Mouse (Mus musculus) ZHBTc4 (cell line): ENCODE results near the gene 9930111J21Rik2.
"Not testable (repeated sequence)": the region's sequence is repeated elsewhere in the genome, so short reads cannot be mapped to it uniquely, and the experiment has no call there.

Experiments used
- DNase-seq: peaks from one replicate; pipeline ENCODE4 v3.0.0-alpha.2; 2011; ENCODE audit warnings: low read depth, low spot score

The 9930111J21Rik2 gene

GRCm38 (mm10) chr11:49051093-49051891 lies at the start of gene 9930111J21Rik2:
TSS of gene 9930111J21Rik2 (minus strand) at chr11:49051242.
- DNase-seq, result not testable (repeated sequence)

GRCm38 (mm10) chr11:49100409-49100808 lies 49.4 kb upstream of the 9930111J21Rik2 start:
- DNase-seq, result peak; percentile 24

DNA sequence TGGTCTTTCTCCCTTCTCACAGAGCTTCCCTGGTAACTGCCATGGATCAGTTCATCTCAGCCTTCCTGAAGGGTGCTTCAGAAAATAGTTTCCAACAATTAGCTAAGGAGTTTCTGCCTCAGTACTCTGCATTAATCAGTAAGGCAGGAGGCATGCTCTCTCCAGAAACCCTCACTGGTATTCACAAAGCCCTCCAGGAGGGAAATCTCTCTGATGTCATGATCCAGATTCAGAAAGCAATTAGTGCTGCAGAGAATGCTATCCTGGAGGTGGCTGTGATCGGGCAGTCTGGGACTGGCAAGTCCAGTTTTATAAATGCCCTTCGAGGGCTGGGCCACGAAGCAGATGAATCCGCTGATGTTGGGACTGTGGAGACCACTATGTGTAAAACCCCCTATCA lies 44.3 kb upstream of the 9930111J21Rik2 start:
- no peak for DNase-seq

DNA sequence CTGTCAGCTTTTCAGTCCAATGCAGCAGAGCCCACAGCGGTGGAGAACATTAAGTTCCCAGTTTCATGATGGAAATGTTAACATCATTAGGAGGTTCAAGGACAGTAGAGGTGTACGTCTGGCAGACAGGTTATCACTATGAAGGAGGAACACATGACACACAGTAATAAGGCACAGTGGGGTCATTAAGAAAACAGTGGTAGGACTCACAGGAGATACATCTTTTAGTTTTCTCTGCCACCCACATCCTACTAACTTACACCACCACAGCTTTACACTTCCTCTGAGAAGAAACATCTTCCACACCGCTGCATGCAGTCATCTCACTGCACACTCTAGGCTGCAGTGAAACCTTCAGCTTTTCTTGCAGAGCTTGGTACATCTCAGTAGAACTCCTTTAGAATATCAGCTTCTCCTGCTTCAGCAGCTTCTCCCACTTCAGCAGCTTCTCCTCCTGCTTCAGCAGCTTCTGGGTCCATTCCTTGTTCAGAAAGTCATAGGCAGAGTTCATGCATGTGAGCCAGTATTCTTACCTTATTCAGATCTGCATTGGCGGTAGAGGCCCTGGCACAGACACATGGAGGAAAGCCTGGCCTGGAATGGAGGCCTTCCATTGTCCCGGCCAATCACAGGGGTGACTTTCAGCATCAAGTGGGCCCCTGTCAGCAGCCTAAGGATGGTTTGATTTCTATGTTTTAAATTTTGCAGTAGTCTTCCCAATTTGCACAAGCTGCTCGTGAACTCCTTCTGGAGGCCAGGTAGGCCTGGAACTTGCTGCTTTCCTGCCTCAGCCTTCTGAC lies 43.0 kb upstream of the 9930111J21Rik2 start:
- no peak for DNase-seq

GRCm38 (mm10) chr11:49092786-49093185 lies 41.7 kb upstream of the 9930111J21Rik2 start:
- no peak for DNase-seq

DNA sequence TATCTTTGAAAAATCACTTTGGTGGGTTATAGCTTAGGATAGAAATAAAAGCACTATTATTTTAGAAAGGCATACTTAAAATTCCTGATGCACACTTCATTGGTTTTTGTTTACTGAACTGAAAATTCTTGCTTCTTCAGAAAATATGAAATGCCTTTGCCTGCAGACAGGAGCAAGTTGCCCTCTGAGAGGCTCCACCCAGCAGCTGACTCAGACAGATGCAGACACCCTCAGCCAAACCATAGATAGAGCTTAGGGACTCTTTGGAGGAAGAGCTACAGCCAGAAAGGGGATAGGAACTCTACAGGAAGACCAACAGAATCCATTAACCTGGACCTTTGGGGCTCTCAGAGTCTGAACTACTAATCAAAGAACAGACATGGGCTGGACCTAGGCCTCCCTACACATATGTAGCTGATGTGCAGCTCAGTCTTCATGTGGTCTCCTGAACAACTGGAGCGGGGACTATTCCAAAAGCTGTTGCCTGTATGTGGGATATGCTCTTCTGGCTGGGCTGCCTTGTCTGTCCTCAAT lies 41.1 kb upstream of the 9930111J21Rik2 start:
- DNase-seq, result no peak

GRCm38 (mm10) chr11:49091171-49091570 lies 40.1 kb upstream of the 9930111J21Rik2 start:
- DNase-seq, result no peak

DNA sequence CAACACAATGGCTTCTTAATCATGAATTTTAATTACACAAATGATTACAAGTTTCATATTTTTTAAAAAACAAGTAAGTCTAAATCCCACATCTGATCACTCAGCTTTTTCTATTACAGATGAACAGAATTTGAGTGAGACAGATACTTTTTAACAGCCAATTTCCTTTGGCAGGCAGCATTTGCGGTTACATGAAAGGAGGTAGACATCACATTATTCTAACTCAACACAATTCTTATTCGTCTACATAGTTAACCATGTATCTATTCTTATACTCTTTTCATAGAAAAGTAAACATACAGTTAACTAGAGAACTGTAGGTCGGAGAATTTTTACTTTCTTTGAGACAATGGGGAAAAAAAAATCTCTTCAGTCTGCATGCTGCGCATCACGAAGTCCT lies 39.5 kb upstream of the 9930111J21Rik2 start:
- DNase-seq, result no peak

- peak; percentile 15 for DNase-seq
Measured at GRCm38 (mm10) chr11:49089735-49090507, 38.9 kb upstream of the 9930111J21Rik2 start.

DNA sequence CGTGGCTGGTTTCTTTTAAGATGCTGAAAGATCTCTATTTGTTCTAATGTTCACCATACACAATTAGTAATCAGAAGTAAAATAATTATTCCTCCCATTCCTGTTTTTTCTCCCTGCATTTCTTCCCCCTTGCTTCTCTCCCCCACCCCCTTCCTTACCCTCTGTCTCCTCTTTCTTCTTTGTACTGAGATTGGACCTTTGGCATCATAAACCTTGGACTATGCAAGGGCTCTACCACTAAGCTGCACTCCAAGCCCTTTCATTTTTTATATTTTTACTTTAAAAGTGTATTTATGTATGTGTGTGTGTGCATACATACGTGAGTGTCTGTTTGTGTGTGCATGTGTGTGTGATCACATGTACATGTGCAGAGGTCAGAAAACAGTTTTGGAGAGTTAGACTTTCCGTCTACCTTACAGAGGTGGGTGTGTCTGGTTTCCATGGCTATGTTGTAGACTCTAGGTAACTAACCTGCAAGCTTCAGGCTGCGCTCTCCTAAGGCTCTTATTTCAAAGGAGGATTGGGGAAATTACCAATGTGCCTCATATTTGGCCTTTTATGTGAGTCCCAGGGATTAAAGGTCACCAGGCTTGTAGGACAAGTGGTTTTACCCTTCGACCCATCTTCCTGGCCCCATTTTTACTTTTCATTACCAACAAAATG lies 38.1 kb upstream of the 9930111J21Rik2 start:
- DNase-seq, result no peak

GRCm38 (mm10) chr11:49087830-49088616 lies 37.0 kb upstream of the 9930111J21Rik2 start:
- peak; percentile 40 for DNase-seq

DNA sequence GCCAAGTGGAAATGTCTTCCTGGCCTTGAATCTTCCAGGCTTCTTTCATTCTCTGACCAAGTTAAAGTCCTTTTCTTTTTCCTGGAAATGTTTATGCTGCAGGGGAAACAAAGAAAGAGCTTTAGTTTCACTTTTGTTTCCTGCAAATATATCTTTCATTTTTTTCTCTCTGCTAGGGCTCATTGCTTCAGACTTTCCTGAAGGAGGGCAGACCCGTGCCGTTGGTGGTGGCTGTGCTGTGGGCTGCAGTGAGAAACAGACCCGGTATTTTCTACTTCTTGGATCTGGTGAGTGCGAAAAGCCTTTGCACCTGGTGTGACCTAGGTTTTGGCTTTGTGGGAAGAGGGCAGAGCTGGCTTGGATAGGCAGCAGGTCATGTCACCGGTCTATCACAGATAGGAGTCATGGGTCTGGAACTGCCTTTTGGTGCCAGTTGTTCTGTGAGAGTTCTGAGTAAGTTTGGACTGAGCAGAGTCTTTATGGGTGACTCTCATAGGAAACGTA lies 35.9 kb upstream of the 9930111J21Rik2 start:
- DNase-seq, result no peak

- no peak for DNase-seq
Measured at GRCm38 (mm10) chr11:49084875-49085274, 33.8 kb upstream of the 9930111J21Rik2 start.

- no peak for DNase-seq
Measured at GRCm38 (mm10) chr11:49084385-49084784, 33.3 kb upstream of the 9930111J21Rik2 start.

- DNase-seq, result no peak
Measured at GRCm38 (mm10) chr11:49083808-49084207, 32.8 kb upstream of the 9930111J21Rik2 start.

DNA sequence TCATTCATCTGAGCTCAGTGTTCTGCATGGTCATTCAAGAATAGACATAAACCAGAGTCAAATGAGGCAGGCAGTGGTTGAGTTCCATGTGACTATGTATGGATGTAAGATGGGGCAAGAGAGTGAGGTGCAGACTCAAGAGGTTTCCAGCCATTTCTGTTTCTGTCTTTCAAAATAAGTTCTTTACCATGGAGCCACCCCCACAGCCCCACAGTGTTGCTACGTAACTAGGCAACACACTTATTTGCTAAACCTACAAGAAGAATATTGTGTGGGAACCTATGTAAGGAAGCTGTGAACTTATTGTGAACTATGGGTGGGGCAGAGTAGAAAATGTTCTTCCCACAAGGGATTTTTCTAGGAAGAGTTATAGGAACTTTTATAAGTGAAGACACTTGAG lies 32.1 kb upstream of the 9930111J21Rik2 start:
- DNase-seq, result no peak

DNA sequence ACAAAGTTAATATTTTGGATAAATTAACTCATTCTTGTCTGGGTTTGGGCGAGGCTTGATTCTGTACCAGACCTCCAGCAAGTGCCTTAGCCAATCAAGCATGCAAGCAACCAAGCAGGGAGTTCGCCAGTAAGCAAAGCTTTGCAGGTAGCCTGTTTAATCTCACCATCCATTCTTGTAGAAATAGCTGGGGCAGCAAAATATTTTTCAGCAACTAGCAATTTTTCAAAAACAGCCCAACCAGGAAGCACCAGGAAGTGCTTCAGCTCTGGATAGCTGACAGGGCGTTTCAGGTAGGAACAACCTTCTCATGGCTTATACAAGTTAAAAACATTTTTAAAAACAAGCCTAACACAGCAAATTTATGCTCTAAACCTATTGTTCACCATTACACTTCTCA lies 30.8 kb upstream of the 9930111J21Rik2 start:
- no peak for DNase-seq

DNA sequence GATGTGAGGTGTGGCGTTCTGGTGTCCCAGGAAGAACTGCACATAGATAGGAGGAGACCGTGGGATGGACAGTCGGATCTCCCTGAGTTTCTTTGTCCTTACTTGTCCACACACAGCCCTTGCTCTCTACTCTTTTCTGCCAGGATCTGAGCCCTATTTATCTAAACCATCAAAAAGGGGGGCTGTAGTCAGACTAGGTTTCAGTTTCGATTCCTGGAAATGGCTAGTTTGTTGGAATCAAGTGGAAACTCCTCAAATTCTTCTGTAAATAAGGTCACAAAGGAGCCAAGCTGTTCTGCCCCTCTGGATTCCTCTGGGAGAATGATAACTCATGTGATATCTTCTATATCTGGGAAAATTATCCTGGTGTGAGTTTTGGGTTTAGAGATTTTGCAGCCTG lies 30.3 kb upstream of the 9930111J21Rik2 start:
- no peak for DNase-seq

DNA sequence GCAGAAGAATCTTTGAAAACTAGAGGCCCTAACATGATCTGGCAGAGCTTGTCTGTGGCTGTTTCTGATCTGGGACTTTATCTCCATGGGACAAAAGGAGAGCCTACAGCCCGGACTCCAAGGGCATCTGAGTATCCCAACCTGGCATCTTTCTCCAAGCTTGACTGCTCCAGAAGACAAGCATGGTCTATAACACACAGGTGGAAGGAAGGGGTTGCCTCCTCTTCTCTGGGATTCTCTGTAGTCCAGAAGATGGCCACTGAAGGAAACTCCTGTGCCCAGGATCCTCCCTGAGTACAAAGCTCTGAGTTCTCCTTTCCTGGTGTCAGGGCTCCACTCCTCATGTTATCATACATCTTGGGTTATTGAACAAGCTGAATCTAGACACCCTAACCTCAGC lies 29.6 kb upstream of the 9930111J21Rik2 start:
- DNase-seq, result no peak

DNA sequence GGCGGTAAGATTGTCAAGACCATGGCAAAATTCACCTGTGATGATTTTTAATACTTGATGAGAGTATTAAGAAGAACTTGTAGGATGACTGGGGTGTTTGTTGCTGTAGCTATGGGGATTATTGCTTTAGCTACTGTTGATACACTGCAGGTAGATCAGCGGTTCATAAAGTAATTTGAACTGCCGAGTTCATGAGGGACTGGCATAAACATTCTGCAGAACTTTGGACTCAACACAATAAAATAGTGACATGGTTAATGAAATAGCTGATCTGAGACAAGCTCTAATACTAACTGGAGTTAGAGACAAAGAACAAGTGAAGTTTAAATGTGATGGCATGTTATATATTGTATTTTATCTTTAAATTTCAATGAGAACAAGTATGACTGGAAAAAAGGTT lies 27.7 kb upstream of the 9930111J21Rik2 start:
- DNase-seq, result no peak
